Mouse (Mus musculus): Measurements from ENCODE around the gene Sephs2.
A peak's percentile ranks its signal among the peaks of the same experiment; 100 is the strongest.

The Sephs2 gene

DNA sequence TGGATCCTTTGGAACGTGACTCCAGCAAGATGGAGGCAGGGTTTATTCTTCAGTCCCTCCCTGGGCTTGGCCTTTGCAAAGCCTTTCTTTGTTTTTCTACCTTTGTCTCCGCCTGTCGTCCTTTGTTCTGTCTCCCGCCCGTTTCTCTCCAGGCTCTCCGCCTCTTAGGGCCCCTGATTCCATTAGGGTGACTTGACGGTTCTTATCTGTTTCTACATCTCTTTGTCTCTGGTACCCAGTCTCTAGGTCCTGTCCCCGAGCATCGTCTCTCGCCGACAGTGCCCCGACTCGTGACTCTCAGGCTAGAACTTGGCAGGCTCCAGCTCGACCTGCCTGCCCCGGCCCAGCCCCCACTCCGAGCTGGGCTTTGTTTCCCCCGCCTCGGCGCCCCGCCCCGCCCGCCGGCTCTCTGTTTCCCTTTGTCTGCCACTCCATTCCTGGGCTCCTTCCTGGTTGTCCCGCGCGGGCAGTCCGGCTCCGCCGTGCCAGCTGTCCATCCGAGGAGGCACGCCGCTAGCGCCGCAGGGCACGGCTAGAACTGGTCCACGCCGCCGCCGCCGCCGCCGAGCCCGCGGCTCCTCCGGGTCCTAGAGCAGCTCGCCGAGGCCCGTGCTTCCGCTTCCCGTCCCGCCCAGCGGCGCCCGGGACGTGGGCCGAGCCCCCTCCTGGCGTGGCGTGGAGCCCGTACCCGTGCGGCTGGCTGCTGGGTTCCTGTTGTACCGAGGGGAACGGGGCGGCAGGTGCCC is 41.1 kb downstream of the Sephs2 start, which contains the start of the genes Zfp553 and Sept1:
Zfp553 (plus strand) TSS at position 440 of the 746 bp plus-strand sequence.
Sept1 (minus strand) TSS at position 509 of the 746 bp plus-strand sequence.
- peak; percentile 90 for DNase-seq (ENCODE audit: low read depth, low spot score)

DNA sequence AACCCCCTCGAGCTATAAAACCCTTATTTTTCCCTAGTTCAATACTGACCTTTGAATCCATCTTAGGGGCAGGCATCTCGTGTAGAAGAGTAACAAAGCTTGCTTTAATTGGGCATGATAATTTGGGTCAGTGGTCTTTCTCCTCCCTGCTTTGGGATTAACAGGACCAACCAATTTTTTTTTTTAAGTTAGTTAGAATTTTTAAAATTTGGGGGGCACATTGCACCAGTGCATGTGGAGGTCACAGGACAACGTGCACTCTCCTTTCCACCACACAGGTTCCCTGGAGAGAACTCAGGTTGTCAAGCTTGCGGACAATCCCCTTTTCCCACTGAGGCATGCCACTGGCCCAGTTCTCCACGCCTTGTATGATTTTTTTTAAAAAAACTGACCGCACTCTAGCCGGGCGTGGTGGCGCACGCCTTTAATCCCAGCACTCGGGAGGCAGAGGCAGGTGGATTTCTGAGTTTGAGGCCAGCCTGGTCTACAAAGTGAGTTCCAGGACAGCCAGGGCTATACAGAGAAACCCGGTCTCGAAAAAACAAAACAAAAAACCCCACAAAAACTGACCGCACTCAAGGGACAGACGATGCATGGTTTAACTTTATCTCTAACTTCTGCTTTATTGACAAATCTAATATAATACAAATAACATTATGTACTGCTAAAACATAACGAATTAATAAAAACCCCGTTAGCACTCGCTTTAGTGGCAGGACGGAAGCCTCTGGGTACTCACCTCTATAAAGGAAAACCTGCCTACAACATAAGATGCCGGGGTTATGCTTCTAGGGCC is 41.8 kb downstream of the Sephs2 start:
- no peak for DNase-seq (ENCODE audit: low read depth, low spot score)

DNA sequence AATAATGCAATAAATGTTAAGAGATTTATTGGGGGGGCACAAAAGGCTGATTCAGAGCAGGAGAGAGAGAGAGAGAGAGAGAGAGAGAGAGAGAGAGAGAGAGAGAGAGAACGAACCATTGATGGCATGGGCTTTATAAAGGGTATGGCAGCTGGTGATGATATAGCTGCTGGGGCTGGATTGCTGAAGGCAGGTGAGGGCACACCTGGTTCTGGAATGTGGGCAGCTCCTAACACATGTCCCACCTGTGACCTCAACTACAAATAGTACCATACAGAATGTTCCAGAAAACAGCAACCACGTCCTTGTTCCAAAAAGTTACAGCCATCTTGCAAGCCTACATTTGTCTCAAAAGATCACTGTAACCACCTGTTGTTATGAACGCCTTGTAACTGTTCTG is 42.5 kb downstream of the Sephs2 start:
- DNase-seq (ENCODE audit: low read depth, low spot score), result peak; percentile 46

DNA sequence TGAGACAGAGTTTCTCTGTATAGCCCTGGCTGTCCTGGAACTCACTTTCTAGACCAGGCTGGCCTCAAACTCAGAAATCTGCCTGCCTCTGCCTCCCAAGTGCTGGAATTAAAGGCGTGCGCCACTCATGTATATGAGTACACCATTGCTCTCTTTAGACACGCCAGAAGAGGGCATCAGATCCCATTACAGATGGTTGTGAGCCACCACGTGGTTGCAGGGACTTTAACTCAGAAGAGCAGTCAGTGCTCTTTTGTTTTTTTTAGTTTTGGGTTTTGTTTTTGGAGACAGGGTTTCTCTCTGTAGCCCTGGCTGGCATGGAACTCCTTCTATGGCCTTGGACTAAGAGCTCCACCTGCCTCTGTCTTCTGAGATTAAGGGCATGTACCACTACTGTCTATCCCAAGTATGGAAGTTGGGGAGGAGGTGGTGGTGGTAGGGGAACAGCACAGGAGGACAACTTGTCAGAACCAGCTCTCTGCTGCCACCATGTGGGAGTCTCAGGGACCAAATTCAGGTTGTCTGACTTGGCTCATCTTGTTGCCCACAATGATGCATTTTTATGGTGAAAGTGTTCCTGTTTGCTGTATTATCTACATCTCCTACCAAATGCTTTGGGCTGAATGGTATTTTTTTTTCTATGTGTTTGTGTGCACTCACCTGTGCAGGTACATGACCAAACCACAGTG is 45.1 kb downstream of the Sephs2 start:
- peak; percentile 95 for DNase-seq (ENCODE audit: low read depth, low spot score)

DNA sequence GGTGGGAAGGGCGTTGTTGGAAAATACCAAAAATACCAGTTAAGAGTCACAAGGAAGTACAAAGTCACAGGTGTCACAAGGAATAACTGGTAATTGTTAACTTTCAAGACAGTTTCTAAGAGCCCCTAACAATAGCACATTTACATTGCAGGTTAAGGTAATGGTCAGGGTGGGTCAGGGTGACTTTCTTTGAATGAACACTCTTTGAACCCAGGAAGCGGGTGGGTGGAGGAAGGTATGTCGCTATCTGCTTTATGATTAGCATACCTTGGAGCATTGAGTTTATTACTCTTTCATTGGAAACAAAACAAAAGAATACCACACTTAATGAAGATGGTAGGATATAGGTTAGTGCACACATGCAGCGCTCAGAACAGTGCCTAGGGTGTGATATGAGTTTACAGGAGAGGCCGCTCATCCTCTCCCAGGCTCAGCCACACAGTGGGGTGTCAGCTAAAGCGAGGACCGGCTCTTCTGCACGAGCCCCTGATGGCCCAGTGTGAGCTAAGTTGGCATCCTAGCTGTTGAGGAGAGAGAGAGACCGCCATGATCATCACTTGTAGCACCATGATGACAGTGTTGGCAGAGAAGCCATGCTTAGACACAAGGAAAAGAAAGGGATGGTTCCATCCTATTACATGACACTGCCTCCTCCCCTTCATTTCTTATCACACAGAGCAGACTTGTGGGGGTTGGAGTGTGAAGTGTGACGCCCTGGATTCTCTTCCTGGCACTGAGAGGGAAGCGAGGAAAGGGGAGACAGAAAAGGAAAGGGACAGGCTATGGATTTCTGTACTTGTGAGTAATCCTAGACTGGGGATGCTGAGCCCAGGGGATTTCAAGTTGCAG is 48.5 kb downstream of the Sephs2 start:
- peak; percentile 90 for DNase-seq (ENCODE audit: low read depth, low spot score)

DNA sequence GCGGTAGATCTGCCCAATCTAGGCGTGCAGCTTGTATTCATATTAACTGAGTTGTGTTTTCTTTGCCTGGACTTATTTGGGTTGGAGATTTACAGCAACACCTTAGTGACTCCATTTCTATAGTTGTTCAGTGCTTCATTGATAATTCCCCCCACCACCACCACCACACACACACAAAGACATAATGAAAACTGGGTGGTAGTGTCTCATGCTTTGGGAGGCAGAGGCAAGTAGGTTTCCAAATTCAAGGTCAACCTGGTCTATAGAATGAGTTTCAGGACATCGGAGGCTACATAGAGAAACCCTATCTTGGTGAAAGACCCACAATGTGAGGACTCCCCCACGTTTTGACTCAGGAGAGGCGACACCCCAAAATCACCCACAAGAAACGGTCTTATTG is 49.2 kb downstream of the Sephs2 start:
- DNase-seq (ENCODE audit: low read depth, low spot score), result peak; percentile 59

DNA sequence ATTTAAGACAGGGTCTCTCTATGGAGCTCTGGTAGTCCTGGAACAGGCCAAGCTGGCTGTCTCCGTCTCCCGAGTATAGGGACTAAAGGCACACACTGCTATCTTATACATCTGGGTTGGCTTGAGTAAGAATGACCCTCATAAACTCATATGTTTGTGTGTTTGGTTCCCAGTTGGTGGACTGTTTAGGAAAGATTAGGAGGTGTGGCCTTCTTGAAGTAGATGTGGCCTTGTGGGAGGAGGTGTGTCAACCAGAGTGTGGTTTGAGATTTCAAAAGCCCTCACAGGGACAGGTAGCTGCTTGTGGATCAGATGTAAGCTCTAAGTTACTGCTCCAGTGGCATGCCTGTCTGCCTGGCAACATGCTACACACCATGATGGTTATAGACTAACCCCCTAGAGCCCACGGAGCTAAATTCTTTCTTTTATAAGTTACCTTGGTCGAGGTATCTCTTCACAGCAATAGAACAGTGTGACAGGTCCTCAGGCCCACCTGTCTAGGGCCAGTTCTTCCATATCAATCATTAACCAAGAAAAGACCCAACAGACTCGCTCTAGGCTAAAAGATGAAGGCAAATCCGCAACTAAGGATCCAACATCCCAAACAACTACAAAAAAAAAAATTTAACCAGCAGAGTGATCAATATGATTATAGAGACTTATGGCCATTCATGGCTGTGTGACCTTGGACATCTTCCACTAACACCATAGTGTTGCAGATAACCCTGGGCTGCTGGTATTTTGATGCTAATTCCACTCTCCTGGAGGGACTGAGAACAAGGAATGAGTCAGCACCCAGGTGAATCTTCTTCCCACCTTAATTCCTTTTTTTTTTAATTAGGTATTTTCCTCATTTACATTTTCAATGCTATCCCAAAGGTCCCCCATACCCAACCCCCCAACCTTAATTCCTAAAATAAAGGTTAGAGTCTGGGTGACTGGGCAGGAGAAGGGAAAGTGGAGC is 50.1 kb downstream of the Sephs2 start:
- DNase-seq (ENCODE audit: low read depth, low spot score), result peak; percentile 84

DNA sequence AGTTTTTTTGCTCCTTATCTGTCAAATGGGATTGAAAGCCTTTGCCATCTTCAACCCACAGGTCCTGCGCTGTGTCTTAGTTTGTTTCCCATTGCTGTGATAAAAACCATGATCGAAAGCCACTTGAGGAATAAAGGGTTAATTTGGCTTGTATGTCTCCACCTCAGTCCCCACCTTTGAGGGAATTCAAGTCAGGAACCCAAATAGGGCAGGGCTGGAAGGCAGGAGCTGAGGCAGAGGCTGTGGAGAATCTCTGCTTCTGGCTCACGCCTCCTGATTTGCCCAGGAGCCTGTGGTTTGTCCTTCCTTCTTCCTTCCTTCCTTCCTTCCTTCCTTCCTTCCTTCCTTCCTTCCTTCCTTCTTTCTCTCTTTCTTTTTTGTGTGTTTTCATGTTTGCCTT is 50.7 kb downstream of the Sephs2 start:
- peak; percentile 44 for DNase-seq (ENCODE audit: low read depth, low spot score)

Data from ES-CJ7 (cell line).